Mouse (Mus musculus): ENCODE data around the gene Cers1.

DNA sequence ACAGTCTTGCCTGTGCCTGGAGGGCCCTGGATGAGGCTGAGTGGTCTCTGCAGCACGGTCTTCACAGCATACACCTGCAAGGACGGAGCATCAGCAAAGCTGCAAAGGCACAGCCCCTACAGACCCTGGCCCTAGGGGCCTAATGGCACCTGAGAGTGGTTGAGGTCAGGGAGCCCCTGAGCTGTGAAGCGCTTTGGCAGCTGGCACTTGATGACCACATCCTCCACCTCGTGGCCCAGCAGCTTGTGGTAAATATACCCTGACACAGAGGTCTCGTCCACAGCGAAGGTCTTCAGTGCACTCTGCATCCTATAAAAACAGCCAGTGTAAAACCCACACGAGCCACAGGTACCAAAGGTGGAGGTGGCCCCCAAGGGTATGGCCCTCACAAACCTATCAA is 23.4 kb downstream of the Cers1 start:
- TF ChIP-seq CHD2 (IDR thresholded peaks at IDR 0.05; ENCODE audit: low read depth, low read length) (no peak), HCFC1 (IDR thresholded peaks at IDR 0.05; ENCODE audit: borderline replicate concordance, insufficient read depth, low read length) (no peak), ZNF384 (IDR thresholded peaks at IDR 0.05; ENCODE audit: low read depth, low read length) (no peak), MAFK (IDR thresholded peaks at IDR 0.05; ENCODE audit: insufficient read depth, low read depth, low read length) (no peak), ZC3H11A (IDR thresholded peaks at IDR 0.05; ENCODE audit: borderline replicate concordance, low read depth, low read length) (no peak)
